Mouse (Mus musculus) C2C12 (cell line): ENCODE data around the gene Ccdc62. TPM values are rescaled to one million over a fixed set of nuclear protein-coding genes. Genes with fewer than 3 reads are reported as not detected.

ENCODE experiments used
- H3K27me3 ChIP-seq: one replicate; pipeline ENCODE4 v1.6.1; 2011; ENCODE audit not compliant: control insufficient read depth, insufficient read depth, insufficient read length
- H3K36me3 ChIP-seq: one replicate; pipeline ENCODE4 v1.6.1; 2011; ENCODE audit not compliant: control insufficient read depth, insufficient read depth
- H3K4me3 ChIP-seq: one replicate; pipeline ENCODE4 v1.5.1; 2011; ENCODE audit warnings: mild to moderate bottlenecking, control low read depth; ENCODE audit not compliant: poor library complexity, insufficient read depth, severe bottlenecking
- H3K79me2 ChIP-seq: one replicate; pipeline ENCODE4 v1.6.1; 2011; ENCODE audit not compliant: control insufficient read depth, insufficient read depth
- H3K79me3 ChIP-seq: one replicate; pipeline ENCODE4 v1.6.1; 2011; ENCODE audit warnings: low read depth, control low read depth
- H3ac ChIP-seq: one replicate; pipeline ENCODE3; 2011; ENCODE audit warnings: low read depth; ENCODE audit not compliant: control insufficient read depth, insufficient read length
- CEBPB ChIP-seq: IDR thresholded peaks from one replicate; pipeline ENCODE4 v1.6.1; 2011; ENCODE audit warnings: low read depth, mild to moderate bottlenecking, control low read depth, moderate library complexity
- CTCF ChIP-seq: IDR thresholded peaks from one replicate; pipeline ENCODE4 v1.5.1; 2011; ENCODE audit not compliant: control insufficient read depth, insufficient read depth, insufficient read length
- FOSL1 ChIP-seq: IDR thresholded peaks from one replicate; pipeline ENCODE4 v1.8.0; 2011; ENCODE audit warnings: mild to moderate bottlenecking, low read length; ENCODE audit not compliant: poor library complexity, insufficient read depth, severe bottlenecking
- MAX ChIP-seq: IDR thresholded peaks from one replicate; pipeline ENCODE4 v1.6.1; 2011; ENCODE audit warnings: mild to moderate bottlenecking, control low read depth
- MYOD1 ChIP-seq: IDR thresholded peaks from one replicate; pipeline ENCODE4 v1.6.1; 2011; ENCODE audit warnings: low read depth; ENCODE audit not compliant: control insufficient read depth, insufficient read length
- MYOG ChIP-seq: IDR thresholded peaks from one replicate; pipeline ENCODE4 v1.6.1; 2011; ENCODE audit not compliant: control insufficient read depth, insufficient read length; ENCODE audit errors: extremely low read depth
- USF1 ChIP-seq: IDR thresholded peaks from one replicate; pipeline ENCODE4 v1.6.1; 2011; ENCODE audit warnings: low read depth, mild to moderate bottlenecking, control low read depth, moderate library complexity
- polyA plus RNA-seq: library from polyadenylated mRNA; unstranded; fragments of >200 nt; fragmentation: generic; extraction: Trizol; gene quantifications from one replicate; pipeline ENCODE4 v1.2.1, GENCODE M21; 2012; ENCODE audit warnings: missing spikeins

Gene Ccdc62
- polyA plus RNA-seq, 1 experiment, result 2.5 TPM

- H3K36me3 ChIP-seq, result peaks cover 33% of the 10 kb centered on the region
- peaks cover 11% of the 10 kb centered on the region for H3K79me2 ChIP-seq
- no peak for TF ChIP-seq FOSL1
- TF ChIP-seq MAX, result no peak
- TF ChIP-seq MYOG, result no peak
- no peak for TF ChIP-seq CEBPB
- TF ChIP-seq CTCF, result no peak
- TF ChIP-seq USF1, result no peak
- TF ChIP-seq MYOD1, result no peak
- H3K4me3 ChIP-seq, result no peak overlapping the region
- H3K79me3 ChIP-seq, result no peaks in the 10 kb centered on the region
- no peaks in the 10 kb centered on the region for H3K27me3 ChIP-seq
- no peak overlapping the region for H3ac ChIP-seq
Measured at GRCm38 (mm10) chr5:124001274-124001673, 70.8 kb downstream of the Ccdc62 start.

- Histone ChIP-seq H3K79me3 (no peaks in the 10 kb centered on the region), H3K4me3 (no peak overlapping the region), H3K27me3 (no peaks in the 10 kb centered on the region), H3K36me3 (peaks cover 38% of the 10 kb centered on the region), H3ac (no peak overlapping the region), H3K79me2 (peaks cover 12% of the 10 kb centered on the region)
- no peak for TF ChIP-seq FOSL1
Measured at GRCm38 (mm10) chr5:124002876-124003275, 72.4 kb downstream of the Ccdc62 start.

- Histone ChIP-seq H3K79me2 (peaks cover 16% of the 10 kb centered on the region), H3K36me3 (peaks cover 43% of the 10 kb centered on the region), H3ac (no peak overlapping the region), H3K4me3 (no peak overlapping the region), H3K79me3 (no peaks in the 10 kb centered on the region), H3K27me3 (no peaks in the 10 kb centered on the region)
- TF ChIP-seq MYOG, result no peak
Measured at GRCm38 (mm10) chr5:124003375-124003774, 72.9 kb downstream of the Ccdc62 start.

GRCm38 (mm10) chr5:124004356-124005150, 74.1 kb downstream of the Ccdc62 start:
- no peak overlapping the region for H3K4me3 ChIP-seq
- no peaks in the 10 kb centered on the region for H3K27me3 ChIP-seq
- peaks cover 53% of the 10 kb centered on the region for H3K36me3 ChIP-seq
- H3K79me3 ChIP-seq, result peaks cover 1% of the 10 kb centered on the region
- H3K79me2 ChIP-seq, result peaks cover 26% of the 10 kb centered on the region
- no peak overlapping the region for H3ac ChIP-seq
- TF ChIP-seq MAX, result no peak
- no peak for TF ChIP-seq CTCF
- no peak for TF ChIP-seq CEBPB
- TF ChIP-seq FOSL1, result no peak
- TF ChIP-seq MYOG, result no peak
- no peak for TF ChIP-seq MYOD1
- TF ChIP-seq USF1, result no peak

- no peak for TF ChIP-seq MYOD1
- no peak for TF ChIP-seq USF1
- no peak for TF ChIP-seq CTCF
- no peak for TF ChIP-seq MYOG
- no peak for TF ChIP-seq MAX
- no peak for TF ChIP-seq FOSL1
- no peak for TF ChIP-seq CEBPB
- peaks cover 57% of the 10 kb centered on the region for H3K36me3 ChIP-seq
- H3K79me3 ChIP-seq, result peaks cover 1% of the 10 kb centered on the region
- no peaks in the 10 kb centered on the region for H3K27me3 ChIP-seq
- H3K79me2 ChIP-seq, result peaks cover 32% of the 10 kb centered on the region
- H3K4me3 ChIP-seq, result no peak overlapping the region
- no peak overlapping the region for H3ac ChIP-seq
Measured at GRCm38 (mm10) chr5:124005151-124005500, 74.6 kb downstream of the Ccdc62 start.

GRCm38 (mm10) chr5:124005591-124005990, 75.1 kb downstream of the Ccdc62 start:
- TF ChIP-seq MYOD1 (no peak), USF1 (no peak), MAX (no peak), CEBPB (no peak), CTCF (no peak), FOSL1 (no peak), MYOG (no peak)
- peaks cover 37% of the 10 kb centered on the region for H3K79me2 ChIP-seq
- no peak overlapping the region for H3ac ChIP-seq
- peaks cover 3% of the 10 kb centered on the region for H3K79me3 ChIP-seq
- no peaks in the 10 kb centered on the region for H3K27me3 ChIP-seq
- H3K4me3 ChIP-seq, result no peak overlapping the region
- peaks cover 62% of the 10 kb centered on the region for H3K36me3 ChIP-seq
